Mouse (Mus musculus) myocyte (in vitro differentiated cells): Measurements from ENCODE around the gene Gbp9.
"Not testable (repeated sequence)": the region's sequence is repeated elsewhere in the genome, so short reads cannot be mapped to it uniquely, and the experiment has no call there.

Experiments used
- CEBPB ChIP-seq: IDR thresholded peaks from 2 replicates; pipeline ENCODE4 v1.6.1; 2011; ENCODE audit warnings: mild to moderate bottlenecking, moderate library complexity; ENCODE audit not compliant: poor library complexity, insufficient read depth, severe bottlenecking
- E2F4 ChIP-seq: IDR thresholded peaks from one replicate; pipeline ENCODE4 v1.6.1; 2011; ENCODE audit warnings: mild to moderate bottlenecking, control low read depth, moderate library complexity; ENCODE audit not compliant: insufficient read depth
- MAX ChIP-seq: IDR thresholded peaks from one replicate; pipeline ENCODE4 v1.6.1; 2011; ENCODE audit warnings: low read depth, mild to moderate bottlenecking, control low read depth
- POLR2A ChIP-seq: IDR thresholded peaks from one replicate; pipeline ENCODE4 v1.6.1; 2011; ENCODE audit warnings: low read depth, mild to moderate bottlenecking, control low read depth, moderate library complexity; ENCODE audit not compliant: insufficient read length
- REST ChIP-seq: IDR thresholded peaks from one replicate; pipeline ENCODE4 v1.6.1; 2011; ENCODE audit warnings: mild to moderate bottlenecking, control low read depth, moderate library complexity; ENCODE audit not compliant: insufficient read depth, insufficient read length
- SRF ChIP-seq: IDR thresholded peaks from one replicate; pipeline ENCODE4 v1.6.1; 2011; ENCODE audit warnings: low read depth; ENCODE audit not compliant: control insufficient read depth, insufficient read length
- TCF12 ChIP-seq: IDR thresholded peaks from one replicate; pipeline ENCODE4 v1.6.1; 2011; ENCODE audit warnings: mild to moderate bottlenecking, control low read depth; ENCODE audit not compliant: poor library complexity, insufficient read depth, severe bottlenecking
- USF1 ChIP-seq: IDR thresholded peaks from one replicate; pipeline ENCODE4 v1.6.1; 2011; ENCODE audit warnings: low read depth, mild to moderate bottlenecking, control low read depth, moderate library complexity

DNA sequence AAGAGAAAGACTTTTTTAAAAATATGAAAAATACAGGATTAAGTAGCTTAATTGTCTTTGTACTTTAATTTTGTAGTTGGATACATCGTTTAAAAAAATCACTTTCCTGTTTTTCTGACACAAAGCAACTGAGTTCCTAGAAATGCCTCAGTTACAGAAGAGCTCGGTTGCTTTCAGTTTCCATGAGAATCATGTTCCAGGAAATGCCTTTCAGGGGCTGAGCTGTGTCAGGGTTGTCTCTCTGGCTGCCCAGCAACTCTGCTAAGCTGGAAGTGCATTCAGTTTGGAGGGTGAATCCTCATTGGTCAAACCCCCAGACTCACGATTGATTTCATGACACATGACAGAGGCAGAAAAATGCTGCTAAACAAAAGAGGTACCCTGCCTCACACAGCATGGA is 6.4 kb upstream of the Gbp9 start:
- not testable (repeated sequence) for TF ChIP-seq TCF12, E2F4, CEBPB, POLR2A, MAX, USF1, REST, SRF
